Mouse (Mus musculus) forelimb bud, embryonic 11.5 days (tissue): ENCODE measurements at regions not wholly inside any gene's neighbourhood (a gene's known extent, or its start where the extent isn't known, plus 50 kb on each side); places are given as distances from the start of the nearest gene placed in this dataset.

Experiments
- DNase-seq: peaks from one replicate; pipeline ENCODE4 v3.0.0-alpha.2; 2012; ENCODE audit warnings: low read depth, low spot score

GRCm38 (mm10) chr8:102421828-102422227 is 363.6 kb downstream of the Cdh11 start:
- DNase-seq, result no peak

- no peak for DNase-seq
These were observed 370.5 kb downstream of the Cdh11 start for GRCm38 (mm10) chr8:102414931-102415330.

GRCm38 (mm10) chr8:102413446-102413845 is 372.0 kb downstream of the Cdh11 start:
- no peak for DNase-seq

- no peak for DNase-seq
These were observed 397.9 kb downstream of the Cdh11 start for GRCm38 (mm10) chr8:102387591-102387990.

GRCm38 (mm10) chr8:102345392-102345791 is 440.1 kb downstream of the Cdh11 start:
- DNase-seq, result no peak

GRCm38 (mm10) chr8:102332511-102332910 is 452.9 kb downstream of the Cdh11 start:
- DNase-seq, result no peak

GRCm38 (mm10) chr8:102331151-102331550 is 454.3 kb downstream of the Cdh11 start:
- DNase-seq, result no peak

GRCm38 (mm10) chr8:102329955-102330354 is 455.5 kb downstream of the Cdh11 start:
- DNase-seq, result no peak
